Mouse (Mus musculus) ES-Bruce4 (cell line): ENCODE measurements at regions not wholly inside any gene's neighbourhood (a gene's known extent, or its start where the extent isn't known, plus 50 kb on each side); places are given as distances from the start of the nearest gene placed in this dataset.

ENCODE experiments used
- H3K27ac ChIP-seq: 2 replicates; pipeline ENCODE4 v1.5.1; 2012; ENCODE audit warnings: low read length, inconsistent platforms; ENCODE audit not compliant: insufficient read depth
- H3K27me3 ChIP-seq: 2 replicates; pipeline ENCODE4 v1.6.1; 2012; ENCODE audit warnings: mild to moderate bottlenecking, low read length, inconsistent platforms; ENCODE audit not compliant: control insufficient read depth, poor library complexity, insufficient read depth, severe bottlenecking
- H3K36me3 ChIP-seq: 2 replicates; pipeline ENCODE4 v1.6.1; 2012; ENCODE audit warnings: inconsistent platforms, mild to moderate bottlenecking, low read length, moderate library complexity; ENCODE audit not compliant: control insufficient read depth, poor library complexity, insufficient read depth, severe bottlenecking
- H3K4me1 ChIP-seq: one replicate; pipeline ENCODE4 v1.8.1; 2011; ENCODE audit warnings: low read length; ENCODE audit not compliant: control insufficient read depth, insufficient read depth
- H3K4me3 ChIP-seq: 2 replicates; pipeline ENCODE4 v1.5.1; 2011; ENCODE audit warnings: low read depth, mild to moderate bottlenecking, low read length
- H3K9ac ChIP-seq: 2 replicates; pipeline ENCODE4 v1.6.1; 2012; ENCODE audit warnings: low read depth, mild to moderate bottlenecking, inconsistent platforms; ENCODE audit not compliant: poor library complexity, severe bottlenecking
- H3K9me3 ChIP-seq: replicated peaks from 2 replicates; pipeline ENCODE4 v1.6.1; 2012; ENCODE audit warnings: mild to moderate bottlenecking, low read length, inconsistent platforms; ENCODE audit not compliant: control insufficient read depth, poor library complexity, insufficient read depth, severe bottlenecking
- CTCF ChIP-seq: IDR thresholded peaks from one replicate; pipeline ENCODE4 v1.8.1; 2011; ENCODE audit warnings: low read depth, low read length
- EP300 ChIP-seq: IDR thresholded peaks from 2 replicates; pipeline ENCODE4 v1.6.1; 2011; ENCODE audit warnings: low read depth, low read length; ENCODE audit not compliant: insufficient read depth
- POLR2A ChIP-seq: IDR thresholded peaks from one replicate; pipeline ENCODE4 v1.8.1; 2011; ENCODE audit warnings: low read length; ENCODE audit not compliant: insufficient read depth

- H3K27ac ChIP-seq = no peak overlapping the region
- H3K4me3 ChIP-seq = no peak overlapping the region
- H3K4me1 ChIP-seq = no peaks in the 10 kb centered on the region
- no peaks in the 10 kb centered on the region for H3K27me3 ChIP-seq
- no peaks in the 10 kb centered on the region for H3K9me3 ChIP-seq
- H3K9ac ChIP-seq = no peak overlapping the region
- no peaks in the 10 kb centered on the region for H3K36me3 ChIP-seq
- TF ChIP-seq POLR2A = no peak
Observed at GRCm38 (mm10) chr8:64422850-64423214, 216.8 kb upstream of the Tll1 start.

DNA sequence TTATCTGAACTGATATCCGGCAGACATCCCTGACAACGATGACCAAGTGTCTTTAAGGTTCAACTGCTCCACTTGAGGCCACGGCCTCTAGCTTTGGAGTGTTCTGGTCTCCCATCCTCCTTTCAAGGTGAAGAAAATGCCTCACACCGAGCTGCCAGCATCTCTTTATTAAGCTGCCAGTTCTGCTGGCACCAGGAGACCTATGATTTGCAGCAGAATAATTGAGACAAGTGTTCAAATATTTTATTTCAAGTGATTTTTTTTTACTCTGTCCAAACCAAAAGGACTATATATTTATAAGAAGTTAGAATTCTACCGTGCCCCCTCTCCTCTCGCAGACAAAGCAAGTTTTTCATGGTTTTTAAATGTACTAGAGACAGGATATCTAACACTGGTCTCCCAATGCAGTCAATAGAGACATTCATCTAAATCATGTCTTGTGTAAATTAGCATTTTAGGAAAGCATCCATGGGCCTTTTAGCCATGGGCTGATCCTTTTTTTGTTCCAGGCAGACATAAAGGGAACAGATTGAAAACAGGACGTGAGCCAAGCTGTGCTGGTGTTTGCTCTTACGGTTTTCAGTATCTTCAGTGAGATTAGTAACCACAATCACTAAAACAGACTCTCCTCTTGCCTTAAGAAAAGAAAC lies 216.3 kb upstream of the Tll1 start:
- Histone ChIP-seq H3K4me3 (no peak overlapping the region), H3K36me3 (no peaks in the 10 kb centered on the region), H3K4me1 (no peaks in the 10 kb centered on the region), H3K27ac (no peak overlapping the region), H3K27me3 (no peaks in the 10 kb centered on the region), H3K9me3 (no peaks in the 10 kb centered on the region), H3K9ac (no peak overlapping the region)
- TF ChIP-seq CTCF (no peak), POLR2A (no peak), EP300 (no peak)

- Histone ChIP-seq H3K9ac (no peak overlapping the region), H3K4me1 (no peaks in the 10 kb centered on the region), H3K27ac (no peak overlapping the region), H3K27me3 (no peaks in the 10 kb centered on the region), H3K36me3 (no peaks in the 10 kb centered on the region), H3K4me3 (no peak overlapping the region), H3K9me3 (no peaks in the 10 kb centered on the region)
- no peak for TF ChIP-seq EP300
- no peak for TF ChIP-seq CTCF
- no peak for TF ChIP-seq POLR2A
Observed at GRCm38 (mm10) chr8:64421502-64422199, 215.6 kb upstream of the Tll1 start.

DNA sequence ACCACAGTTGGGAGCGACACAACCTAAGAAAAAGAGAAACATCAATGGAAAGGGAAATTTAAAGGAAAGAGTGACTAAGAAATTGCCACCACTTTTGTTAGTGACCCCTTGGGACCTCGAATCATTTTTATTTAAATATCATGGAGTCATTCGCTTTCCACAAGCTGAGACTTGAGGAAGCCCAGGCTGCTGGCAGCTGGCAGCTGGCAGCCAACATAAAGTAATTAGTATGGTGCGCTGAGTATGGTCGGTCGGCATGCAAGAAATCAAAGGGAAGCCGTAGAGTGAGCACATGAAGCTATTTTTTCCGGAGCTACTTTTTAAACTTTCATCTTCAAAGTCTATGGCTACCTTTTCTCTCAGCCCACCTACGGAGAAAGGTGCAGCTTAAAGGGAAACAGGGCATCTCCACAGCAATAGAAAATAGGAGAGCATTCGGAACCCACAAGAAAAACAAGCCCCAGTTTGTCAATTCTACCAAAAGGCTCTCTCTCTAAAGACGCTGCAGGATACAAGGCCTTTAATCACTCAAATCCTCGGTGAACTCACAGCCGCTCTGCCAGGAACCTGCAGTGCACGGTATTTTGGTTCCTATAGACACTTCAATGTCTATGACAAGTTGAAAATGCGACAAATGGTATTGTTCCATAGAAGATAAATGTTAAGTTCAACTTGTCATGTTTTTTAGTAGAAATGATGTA lies 206.6 kb upstream of the Tll1 start:
- H3K4me3 ChIP-seq = no peak overlapping the region
- H3K27ac ChIP-seq = no peak overlapping the region
- no peaks in the 10 kb centered on the region for H3K9me3 ChIP-seq
- H3K9ac ChIP-seq = no peak overlapping the region
- H3K36me3 ChIP-seq = no peaks in the 10 kb centered on the region
- peaks cover 3% of the 10 kb centered on the region for H3K4me1 ChIP-seq
- no peaks in the 10 kb centered on the region for H3K27me3 ChIP-seq
- no peak for TF ChIP-seq POLR2A
- no peak for TF ChIP-seq EP300
- TF ChIP-seq CTCF = no peak

- Histone ChIP-seq H3K36me3 (no peaks in the 10 kb centered on the region), H3K4me3 (no peak overlapping the region), H3K27ac (no peak overlapping the region), H3K27me3 (no peaks in the 10 kb centered on the region), H3K4me1 (peaks cover 7% of the 10 kb centered on the region), H3K9me3 (no peaks in the 10 kb centered on the region), H3K9ac (no peak overlapping the region; the same call in 1 of the 2 replicates)
- no peak for TF ChIP-seq EP300
- TF ChIP-seq CTCF = no peak
- no peak for TF ChIP-seq POLR2A
Observed at GRCm38 (mm10) chr8:64406775-64407490, 200.9 kb upstream of the Tll1 start.
